Mouse (Mus musculus) olfactory bulb, adult 2 months (tissue): ENCODE results near the gene Znhit1. TPM values are rescaled to one million over a fixed set of nuclear protein-coding genes. Genes with fewer than 3 reads are reported as not detected.

ENCODE experiments used
- H3K27ac ChIP-seq: fragments of 200-500 bp; 2 replicates; pipeline ENCODE4 v1.5.1; 2012; ENCODE audit warnings: low read depth, low read length; ENCODE audit not compliant: insufficient read depth
- H3K4me1 ChIP-seq: fragments of 200-500 bp; 2 replicates; pipeline ENCODE4 v1.6.1; 2012; ENCODE audit warnings: low read length; ENCODE audit not compliant: control insufficient read depth, insufficient read depth
- H3K4me3 ChIP-seq: fragments of 200-500 bp; 2 replicates; pipeline ENCODE4 v1.5.1; 2012; ENCODE audit warnings: mild to moderate bottlenecking, low read depth, low read length, moderate library complexity; ENCODE audit not compliant: insufficient read depth
- CTCF ChIP-seq: fragments of 200-500 bp; IDR thresholded peaks from 2 replicates; pipeline ENCODE4 v1.5.1; 2012; ENCODE audit warnings: low read depth, mild to moderate bottlenecking, low read length, moderate library complexity; ENCODE audit not compliant: insufficient read depth
- POLR2A ChIP-seq: fragments of 200-500 bp; IDR thresholded peaks from 2 replicates; pipeline ENCODE4 v1.6.1; 2012; ENCODE audit warnings: mild to moderate bottlenecking, low read depth, low read length, moderate library complexity; ENCODE audit not compliant: insufficient read depth
- WGBS: fragments of 180-500 bp; shearing (Covaris S2); methylation state at CpG from one replicate; pipeline ENCODE4 v1.1.7; 2018; 5-methylcytosine and 5-hydroxymethylcytosine counted together
- polyA plus RNA-seq: library from polyadenylated mRNA; stranded (reverse); fragments of >200 nt; gene quantifications from 2 replicates; pipeline ENCODE4 v1.2.4, GENCODE M21; 2012; ENCODE audit warnings: low replicate concordance; ENCODE audit not compliant: missing spikeins, insufficient read depth, insufficient read length

The Znhit1 gene
- polyA plus RNA-seq, 1 experiment = not detected

DNA sequence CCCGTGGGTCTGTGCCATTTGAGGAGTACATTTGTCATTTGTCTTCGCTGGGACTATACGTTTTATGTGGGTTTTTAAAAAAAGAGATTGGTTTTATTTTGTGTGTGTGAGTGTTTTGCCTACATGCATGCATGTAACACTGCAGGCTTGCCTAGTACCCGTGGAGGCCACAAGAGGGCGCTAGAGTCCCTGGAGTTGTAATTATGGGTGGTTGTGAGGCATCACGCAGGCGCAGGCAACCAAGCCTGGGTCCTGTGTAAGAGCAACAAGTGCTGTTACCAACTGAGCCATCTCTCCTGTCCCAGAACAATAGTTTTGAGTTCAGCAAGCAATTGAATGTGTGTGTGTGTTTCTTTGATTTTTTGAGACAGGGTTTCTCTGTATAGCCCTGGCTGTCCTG, 48.5 kb downstream of the Znhit1 start:
- Histone ChIP-seq H3K27ac (no peak overlapping the region), H3K4me3 (no peak overlapping the region), H3K4me1 (no peaks in the 10 kb centered on the region)
- 68% methylated on average over 7 of the region's 7 CpGs for WGBS
- TF ChIP-seq CTCF (peak; percentile 28; the same call in 1 of the 2 replicates), POLR2A (no peak)

DNA sequence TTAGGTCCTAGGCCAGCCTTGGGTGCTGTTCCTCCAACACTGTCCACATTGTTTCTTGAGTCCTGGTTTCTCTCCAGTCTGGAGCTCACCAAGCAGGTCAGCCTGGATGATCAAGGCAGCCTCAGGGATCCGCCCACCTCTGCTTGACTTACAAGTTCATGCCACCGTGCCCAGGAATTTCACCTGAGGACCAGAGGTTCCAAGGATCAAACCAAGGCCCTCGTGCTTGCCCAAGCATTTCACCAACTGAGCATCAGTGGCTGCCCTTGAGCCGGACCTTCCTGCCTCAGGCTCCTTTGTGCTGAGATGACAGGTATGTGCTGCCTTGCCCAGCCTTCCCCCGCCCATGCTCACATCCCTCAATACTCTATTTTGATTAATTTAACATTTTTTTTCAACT, 50.2 kb downstream of the Znhit1 start:
- no peak for TF ChIP-seq POLR2A
- no peak for TF ChIP-seq CTCF

DNA sequence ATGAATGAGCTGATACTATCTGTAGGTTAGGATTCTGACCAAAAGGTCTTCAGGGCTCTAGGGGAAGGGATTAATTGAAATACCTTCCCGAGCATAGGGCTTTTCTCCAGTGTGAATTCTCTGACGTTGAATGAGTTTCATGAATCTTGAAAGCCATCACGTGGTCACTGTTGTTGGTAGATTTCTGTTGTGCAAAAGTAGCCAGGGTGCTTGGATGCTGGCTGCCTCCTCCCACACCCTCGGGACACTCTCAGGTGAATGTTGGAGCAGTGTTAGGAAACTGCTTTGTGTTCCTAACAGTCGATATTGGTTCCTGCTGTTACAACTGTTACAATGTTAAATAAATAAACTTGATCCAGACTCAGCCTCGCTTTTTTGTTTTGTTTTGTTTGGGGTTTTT, 51.1 kb downstream of the Znhit1 start:
- Histone ChIP-seq H3K4me3 (no peak overlapping the region), H3K4me1 (no peaks in the 10 kb centered on the region), H3K27ac (no peak overlapping the region)
- TF ChIP-seq POLR2A (no peak), CTCF (no peak)
- 82% methylated on average over 6 of the region's 6 CpGs for WGBS

More for the DNA sequence above, 50.2 kb downstream of the Znhit1 start:
- Histone ChIP-seq H3K27ac (no peak overlapping the region), H3K4me3 (no peak overlapping the region), H3K4me1 (no peaks in the 10 kb centered on the region)
- WGBS = 91% methylated on average over 5 of the region's 5 CpGs

DNA sequence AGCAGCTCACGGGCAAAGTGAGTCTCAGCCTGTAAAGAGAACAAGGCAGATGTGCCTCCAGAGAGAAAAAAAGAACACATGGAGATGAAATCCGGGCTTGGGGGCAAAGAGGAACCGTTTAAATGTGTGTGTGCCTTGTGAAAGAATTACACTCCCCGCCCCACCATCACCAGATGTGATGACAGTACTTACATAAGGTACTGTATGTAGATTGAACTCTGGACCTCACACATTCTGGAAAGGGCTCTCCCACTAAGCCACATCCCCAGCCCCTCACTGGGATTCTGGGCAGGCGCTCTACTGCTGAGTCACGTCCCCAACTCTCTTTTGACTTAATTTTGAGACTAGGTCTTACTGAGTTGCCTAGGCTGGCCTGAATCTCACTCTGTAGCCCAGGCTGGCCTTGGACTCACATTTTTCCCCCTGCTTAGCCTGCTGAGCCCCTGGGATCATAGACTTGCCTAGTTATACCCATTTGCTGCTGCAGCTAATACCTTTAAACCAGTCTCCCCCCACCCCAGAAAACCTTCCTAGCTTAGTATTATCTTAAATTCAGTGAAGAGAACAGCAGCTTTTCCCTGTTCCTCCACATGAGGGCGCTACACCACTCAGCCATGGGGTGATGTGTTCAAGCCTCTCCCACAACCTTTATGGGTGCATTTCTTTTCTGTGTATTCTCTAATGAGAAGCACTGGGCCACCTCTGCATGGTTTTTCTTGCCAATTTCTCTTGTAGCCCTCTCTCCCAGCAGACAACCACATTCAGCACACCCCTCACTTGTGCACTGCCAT, 51.7 kb downstream of the Znhit1 start:
- no peaks in the 10 kb centered on the region for H3K4me1 ChIP-seq
- WGBS = 71% methylated on average over 7 of the region's 7 CpGs
- no peak overlapping the region for H3K27ac ChIP-seq
- H3K4me3 ChIP-seq = no peak overlapping the region
- no peak for TF ChIP-seq CTCF
- no peak for TF ChIP-seq POLR2A

- no peak overlapping the region for H3K4me3 ChIP-seq
- H3K4me1 ChIP-seq = peaks cover 3% of the 10 kb centered on the region; the same call in 1 of the 2 replicates
- 90% methylated on average over 6 of the region's 6 CpGs for WGBS
- TF ChIP-seq CTCF = no peak
- no peak overlapping the region for H3K27ac ChIP-seq
These were observed 53.9 kb downstream of the Znhit1 start for GRCm38 (mm10) chr5:136933930-136934329.

- Histone ChIP-seq H3K4me1 (peaks cover 3% of the 10 kb centered on the region; the same call in 1 of the 2 replicates), H3K27ac (no peak overlapping the region), H3K4me3 (no peak overlapping the region)
- 94% methylated on average over 5 of the region's 5 CpGs for WGBS
- no peak for TF ChIP-seq POLR2A
These were observed 54.9 kb downstream of the Znhit1 start for GRCm38 (mm10) chr5:136932956-136933355.

Other genes starting within 250 kb of the Znhit1 start
- not detected in 2 replicates for gene Col26a1, start 104.8 kb downstream of the Znhit1 start, polyA plus RNA-seq
- not detected in 2 replicates for gene Ift22, start 79.9 kb downstream of the Znhit1 start, polyA plus RNA-seq
- gene Fis1, start 34.7 kb downstream of the Znhit1 start, polyA plus RNA-seq = not detected in 2 replicates
- not detected in 2 replicates for gene Cldn15, start 21.4 kb downstream of the Znhit1 start, polyA plus RNA-seq
- gene Plod3, start 1.0 kb downstream of the Znhit1 start, polyA plus RNA-seq = not detected in 2 replicates
- gene Vgf, start 38.4 kb upstream of the Znhit1 start, polyA plus RNA-seq = not detected in 2 replicates
- gene Ap1s1, start 58.1 kb upstream of the Znhit1 start, polyA plus RNA-seq = not detected in 2 replicates
- gene Serpine1, start 84.2 kb upstream of the Znhit1 start, polyA plus RNA-seq = not detected in 2 replicates
- gene Trim56, start 128.2 kb upstream of the Znhit1 start, polyA plus RNA-seq = 43.5 TPM in 1 of 2 replicates, not detected in the other
- not detected in 2 replicates for gene Muc3, start 161.3 kb upstream of the Znhit1 start, polyA plus RNA-seq
- gene Muc3a, start 224.4 kb upstream of the Znhit1 start, polyA plus RNA-seq = not detected in 2 replicates